Mouse (Mus musculus): ENCODE measurements at regions not wholly inside any gene's neighbourhood (a gene's known extent, or its start where the extent isn't known, plus 50 kb on each side); places are given as distances from the start of the nearest gene placed in this dataset.
"Not testable (repeated sequence)": the region's sequence is repeated elsewhere in the genome, so short reads cannot be mapped to it uniquely, and the experiment has no call there.

GRCm38 (mm10) chr14:17560001-17560400 lies 100.1 kb upstream of the Thrb start:
- not testable (repeated sequence) for DNase-seq

- DNase-seq = no peak
Measured at GRCm38 (mm10) chr14:17567927-17568326, 92.1 kb upstream of the Thrb start.

DNA sequence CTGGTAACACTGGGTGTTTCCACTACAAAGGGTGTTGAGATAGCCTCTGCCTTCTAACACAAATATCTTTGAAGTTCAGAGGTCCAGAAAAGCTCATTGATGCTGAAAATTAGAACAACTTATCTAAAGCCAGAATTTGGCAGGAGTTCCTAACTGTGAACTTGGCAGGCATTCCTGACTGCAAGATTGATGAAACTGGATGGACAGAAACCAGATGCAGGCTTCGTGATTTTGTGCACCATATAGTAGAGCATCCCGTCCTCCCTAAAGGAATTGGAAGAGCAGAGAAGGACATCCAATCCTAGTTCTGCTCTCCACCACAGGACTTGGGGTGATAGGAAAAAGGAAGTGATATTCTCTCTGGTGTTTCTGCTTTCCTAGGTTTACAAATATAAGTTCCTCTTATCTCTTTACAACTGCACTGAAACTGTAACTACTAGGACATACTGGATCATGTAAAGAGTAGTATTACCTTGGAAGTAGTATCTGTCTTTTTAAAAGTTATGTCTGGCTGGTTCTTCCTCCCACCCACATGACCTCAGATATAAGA lies 90.9 kb upstream of the Thrb start:
- DNase-seq = no peak

DNA sequence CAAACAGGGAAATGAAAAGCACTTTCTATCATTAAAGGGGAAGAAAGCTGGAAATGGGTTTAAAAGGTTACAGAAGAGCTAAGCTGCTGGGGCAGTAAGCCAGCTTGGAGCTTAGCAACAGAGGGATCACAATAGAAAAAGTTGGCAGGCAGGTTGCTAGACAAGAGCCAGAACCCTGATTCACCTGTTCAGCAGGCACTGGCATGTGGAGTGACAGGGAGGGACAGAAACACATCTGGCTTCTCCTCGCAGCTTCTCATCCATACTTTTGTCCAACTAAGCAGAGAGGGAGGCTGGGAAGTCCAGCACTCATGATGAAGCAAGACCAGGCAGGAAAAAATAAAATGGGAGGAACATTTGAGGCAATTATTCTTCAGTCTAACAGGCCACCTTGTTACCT lies 81.3 kb upstream of the Thrb start:
- DNase-seq = no peak

GRCm38 (mm10) chr14:17589595-17589994 lies 70.5 kb upstream of the Thrb start:
- DNase-seq = no peak

- no peak for DNase-seq
Measured at GRCm38 (mm10) chr14:17599553-17599952, 60.5 kb upstream of the Thrb start.

GRCm38 (mm10) chr14:17602357-17602756 lies 57.7 kb upstream of the Thrb start:
- no peak for DNase-seq

DNA sequence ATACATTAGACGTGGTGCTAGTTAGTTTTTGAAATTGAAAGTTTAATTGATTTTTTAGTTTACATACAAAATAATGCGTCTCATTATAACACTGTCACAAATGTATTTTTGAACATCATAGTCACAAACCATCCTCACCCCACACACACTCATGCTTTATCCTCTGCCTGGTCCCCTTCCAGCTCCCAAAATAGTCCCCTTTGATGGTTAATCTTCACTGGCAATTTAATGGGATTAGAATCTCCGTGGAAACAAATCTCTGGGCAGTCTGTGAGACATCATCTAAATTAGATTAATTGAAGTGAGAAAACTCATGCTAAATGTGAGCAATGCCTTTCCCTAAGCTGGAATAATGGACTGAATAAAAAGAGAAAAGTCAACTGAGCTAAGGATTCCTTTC lies 54.0 kb upstream of the Thrb start:
- no peak for DNase-seq

DNA sequence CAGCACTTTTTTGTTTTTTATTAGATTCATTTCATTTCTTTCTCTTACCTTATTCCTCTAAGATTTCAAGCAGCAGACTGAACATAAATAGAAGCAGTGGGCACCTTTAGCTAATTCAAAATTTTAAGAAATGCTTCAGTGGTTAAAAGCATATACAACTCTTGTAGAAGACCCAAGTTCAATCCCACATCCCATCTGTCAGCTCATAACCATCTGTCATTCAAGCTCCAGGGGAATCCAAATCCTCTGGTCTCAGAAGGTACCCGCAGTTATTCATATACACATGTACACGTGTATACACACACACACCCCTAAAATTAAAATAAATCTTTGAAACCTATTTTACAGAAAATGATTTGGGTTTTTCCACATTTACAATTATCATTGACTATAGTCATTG lies 52.9 kb upstream of the Thrb start:
- DNase-seq = no peak

Measured in thymus, postnatal 14 days (tissue).